Comparison of ENCODE assay signal across 8 mouse cellular contexts in genomic region chr16:90073510-90073909, GRCm38 (mm10).
DNase-seq lines count a peak whose midpoint lies in the region; ATAC-seq lines count a peak whose summit lies in the region.

No protein-coding gene starts in this region.

- no peak overlapping the region for H3K4me3 ChIP-seq in forebrain, embryonic 16.5 days (replicated peaks; ENCODE audit: low read length)

- 0 out of 2 replicates have a peak overlapping the region, but pooled peaks have one; percentile 0 for H3K4me2 ChIP-seq in forebrain, embryonic 16.5 days (ENCODE audit: low read length)

- no peaks in the 10 kb centered on the region for H3K36me3 ChIP-seq in forebrain, embryonic 16.5 days (ENCODE audit: control insufficient read depth, insufficient read depth)

- no peak overlapping the region for H3K9ac ChIP-seq in forebrain, embryonic 16.5 days (replicated peaks; ENCODE audit: low read depth, low read length)

- DNase-seq in 3T3-L1 (ENCODE audit: low read depth, low spot score) (peak; percentile 13), NIH3T3 (ENCODE audit: low read depth) (peak; percentile 16)
- DNase-seq in kidney, postnatal 14 days, result peak; percentile 70
- DNase-seq in retina, postnatal 1 day, result peak; percentile 95
- no peak for DNase-seq in right cerebral cortex, postnatal 4 days
- DNase-seq in heart, postnatal 14 days, result no peak
- DNase-seq in B cell, adult 2 months, result no peak

- intact Hi-C loops in heart, postnatal 14 days (cut with DNase I), result loop anchor here (5.0 kb wide), 1 partner anchor 69 kb away; the partner anchor contains the start of gene Tiam1

- H3K4me1 ChIP-seq in forebrain, embryonic 16.5 days (replicated peaks; ENCODE audit: control insufficient read depth, insufficient read depth, low read length), result peaks cover 36% of the 10 kb centered on the region

- no peak overlapping the region for H3K27ac ChIP-seq in forebrain, embryonic 16.5 days (ENCODE audit: low read length)

- H3K27me3 ChIP-seq in forebrain, embryonic 16.5 days (replicated peaks; ENCODE audit: control insufficient read depth, insufficient read depth, low read length), result no peaks in the 10 kb centered on the region

- ATAC-seq in forebrain, embryonic 16.5 days, result 0 out of 2 replicates have a peak, but pooled peaks have one; percentile 10

- H3K9me3 ChIP-seq in forebrain, embryonic 16.5 days (ENCODE audit: control insufficient read depth, low read length), result no peaks in the 10 kb centered on the region

- 22% methylated on average over 7 of the region's 7 CpGs for WGBS in forebrain, embryonic 16.5 days

Comparison
In these comparisons a context has a peak if more than half of its experiments do, and no peak if none do; other contexts are left out.
1. DNase-seq: peak in 3T3-L1 (single experiment), NIH3T3 (single experiment), kidney, postnatal 14 days (single experiment) and retina, postnatal 1 day (single experiment); none in right cerebral cortex, postnatal 4 days (single experiment), heart, postnatal 14 days (0 of 2) and B cell, adult 2 months (0 of 2).